Mouse (Mus musculus): Measurements from ENCODE around the gene Rxfp2.

DNA sequence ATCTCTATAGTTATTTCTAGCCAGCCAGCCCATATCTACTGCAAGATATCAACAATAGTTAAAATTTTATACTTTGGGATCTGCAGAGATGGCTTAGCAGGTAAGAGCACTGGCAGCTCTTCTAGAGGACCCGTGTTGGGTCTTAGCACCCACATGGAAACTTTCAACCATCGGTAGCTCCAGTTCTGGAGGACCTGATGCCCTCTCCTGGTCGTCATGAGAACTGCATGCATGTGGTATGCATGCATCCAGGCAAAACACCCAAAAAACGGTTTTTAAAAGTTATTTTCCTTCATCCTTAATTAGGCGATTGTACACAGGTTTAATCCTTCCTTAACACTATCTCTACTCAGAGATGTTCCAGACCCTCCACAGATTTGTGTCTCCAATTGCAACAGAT is 40.4 kb downstream of the Rxfp2 start:
- TF ChIP-seq CTCF (IDR thresholded peaks at IDR 0.05; ENCODE audit: low read depth), result no peak
- no peak for TF ChIP-seq EP300 (IDR thresholded peaks at IDR 0.05; ENCODE audit: low read depth)

Data from heart, postnatal 0 days (tissue).